Mouse (Mus musculus): ENCODE results near the gene Phospho1. TPM values are rescaled to one million over a fixed set of nuclear protein-coding genes. Genes with fewer than 3 reads are reported as not detected.
"Not testable (repeated sequence)": the region's sequence is repeated elsewhere in the genome, so short reads cannot be mapped to it uniquely, and the experiment has no call there.

The Phospho1 gene
- polyA plus RNA-seq, 1 experiment from 2014 or later = 0.51 TPM

DNA sequence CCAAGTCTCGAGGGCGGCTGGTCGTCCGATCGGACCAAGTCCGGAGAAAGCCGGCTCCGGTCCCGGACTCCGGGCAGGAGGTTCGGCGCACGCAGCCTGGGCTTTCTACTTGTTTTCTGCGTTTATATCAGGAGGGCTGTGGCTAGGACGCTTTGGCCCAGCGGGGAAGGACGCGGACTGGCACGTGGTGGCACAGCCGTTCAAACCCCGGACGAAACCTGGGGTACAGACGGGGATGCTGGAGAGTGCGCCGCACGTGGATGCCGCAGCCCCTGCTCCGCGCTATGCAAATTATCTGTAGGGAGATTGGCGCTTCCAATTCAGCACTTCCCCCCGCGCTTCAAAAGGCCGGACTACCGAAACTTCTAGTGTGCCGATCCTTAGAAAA is 35.2 kb downstream of the Phospho1 start:
- WGBS = under 1% methylated on average over 35 of the region's 35 CpGs
- no peaks in the 10 kb centered on the region for H3K27me3 ChIP-seq (replicated peaks; ENCODE audit: control insufficient read depth, insufficient read depth, low read length)
- no peaks in the 10 kb centered on the region for H3K9me3 ChIP-seq (ENCODE audit: control insufficient read depth, low read length)
- peaks cover 7% of the 10 kb centered on the region; the same call in 1 of the 2 replicates for H3K4me1 ChIP-seq (ENCODE audit: control insufficient read depth, insufficient read depth, low read length)
- no peaks in the 10 kb centered on the region for H3K36me3 ChIP-seq (ENCODE audit: control insufficient read depth, insufficient read depth, low read length)
- H3K4me3 ChIP-seq (ENCODE audit: low read length) = peak overlapping the region; percentile 89
- H3K4me2 ChIP-seq (ENCODE audit: low read depth, low read length) = peak overlapping the region; percentile 77
- ATAC-seq = peak; percentile 58
- peak overlapping the region; percentile 97 for H3K27ac ChIP-seq (ENCODE audit: low read length)
- peak overlapping the region; percentile 84 for H3K9ac ChIP-seq (ENCODE audit: low read depth, low read length)

DNA sequence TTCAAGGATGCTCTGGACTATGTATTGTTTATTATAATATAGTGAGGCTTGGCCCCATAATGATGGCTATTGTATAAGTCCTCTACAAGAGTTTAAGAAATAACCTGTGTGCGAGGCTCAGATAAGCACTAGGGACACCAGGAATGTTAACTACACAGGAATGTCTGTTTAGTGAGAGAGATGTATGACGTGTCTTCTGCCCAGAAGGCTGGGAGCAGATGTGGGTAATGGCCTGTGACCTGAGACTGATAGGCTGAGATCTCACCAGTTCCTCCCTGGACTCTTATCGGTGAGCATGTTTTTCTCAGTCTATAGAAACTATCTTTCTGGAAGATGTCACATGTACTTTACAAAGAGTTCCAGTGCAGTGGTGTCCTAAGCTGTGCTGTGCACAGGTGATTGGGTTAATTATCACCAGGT is 35.8 kb downstream of the Phospho1 start:
- no peaks in the 10 kb centered on the region for H3K9me3 ChIP-seq (ENCODE audit: control insufficient read depth, low read length)
- H3K27me3 ChIP-seq (replicated peaks; ENCODE audit: control insufficient read depth, insufficient read depth, low read length) = no peaks in the 10 kb centered on the region
- peaks cover 7% of the 10 kb centered on the region; the same call in 1 of the 2 replicates for H3K4me1 ChIP-seq (ENCODE audit: control insufficient read depth, insufficient read depth, low read length)
- peak overlapping the region; percentile 77 for H3K4me2 ChIP-seq (ENCODE audit: low read depth, low read length)
- H3K36me3 ChIP-seq (ENCODE audit: control insufficient read depth, insufficient read depth, low read length) = no peaks in the 10 kb centered on the region
- H3K27ac ChIP-seq (ENCODE audit: low read length) = peak overlapping the region; percentile 97
- 12% methylated on average over 3 of the region's 3 CpGs for WGBS
- H3K9ac ChIP-seq (ENCODE audit: low read depth, low read length) = peak overlapping the region; percentile 84
- H3K4me3 ChIP-seq (ENCODE audit: low read length) = peak overlapping the region; percentile 89
- no peak for ATAC-seq

DNA sequence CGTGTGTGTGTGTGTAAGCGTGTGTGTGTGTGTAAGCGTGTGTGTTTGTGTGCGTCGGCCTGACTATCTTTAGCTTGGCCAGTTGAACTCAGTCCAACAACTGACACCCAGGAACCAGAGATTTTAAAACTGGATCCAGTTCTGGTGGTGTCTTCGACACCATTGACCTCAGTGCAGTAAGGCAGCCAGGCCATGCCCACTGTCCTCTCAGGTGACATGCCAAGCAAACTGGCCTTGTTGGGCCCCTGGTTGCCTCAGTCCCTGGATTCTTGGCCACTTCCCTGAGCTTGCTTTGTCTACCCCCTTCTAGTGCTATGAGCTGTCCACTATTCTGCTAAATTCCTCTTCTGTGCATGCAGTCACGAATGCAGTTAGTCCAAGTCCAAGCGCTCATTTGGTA is 37.1 kb downstream of the Phospho1 start:
- H3K9me3 ChIP-seq (ENCODE audit: control insufficient read depth, low read length) = no peaks in the 10 kb centered on the region
- no peak overlapping the region for H3K4me2 ChIP-seq (ENCODE audit: low read depth, low read length)
- no peak overlapping the region for H3K9ac ChIP-seq (ENCODE audit: low read depth, low read length)
- H3K27me3 ChIP-seq (replicated peaks; ENCODE audit: control insufficient read depth, insufficient read depth, low read length) = no peaks in the 10 kb centered on the region
- H3K4me1 ChIP-seq (ENCODE audit: control insufficient read depth, insufficient read depth, low read length) = peaks cover 7% of the 10 kb centered on the region; the same call in 1 of the 2 replicates
- ATAC-seq = no peak
- no peaks in the 10 kb centered on the region for H3K36me3 ChIP-seq (ENCODE audit: control insufficient read depth, insufficient read depth, low read length)
- H3K27ac ChIP-seq (ENCODE audit: low read length) = no peak overlapping the region
- WGBS = 92% methylated on average over 8 of the region's 8 CpGs
- no peak overlapping the region for H3K4me3 ChIP-seq (ENCODE audit: low read length)

DNA sequence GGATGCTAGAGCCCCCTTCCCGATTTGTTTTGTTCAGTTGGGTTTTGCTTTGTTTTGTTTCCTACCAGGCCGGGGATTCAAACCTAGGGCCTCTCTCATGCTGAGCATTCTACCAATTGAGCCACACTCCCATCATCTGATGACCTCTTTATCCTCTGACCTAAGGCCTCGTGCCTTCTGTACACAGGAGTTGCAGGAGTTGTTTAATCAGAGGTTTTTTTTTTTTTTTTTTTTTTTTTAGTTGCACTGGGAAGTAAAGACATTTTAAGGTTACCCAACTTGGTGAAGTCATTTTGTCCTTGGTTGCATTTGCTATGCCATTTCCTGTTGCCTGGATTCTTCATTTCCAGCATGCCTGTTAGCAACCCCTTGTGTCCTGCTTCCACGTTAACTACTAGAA is 45.1 kb downstream of the Phospho1 start:
- Histone ChIP-seq H3K9ac (ENCODE audit: low read depth, low read length) (no peak overlapping the region), H3K36me3 (ENCODE audit: control insufficient read depth, insufficient read depth, low read length) (no peaks in the 10 kb centered on the region), H3K4me3 (ENCODE audit: low read length) (no peak overlapping the region), H3K9me3 (ENCODE audit: control insufficient read depth, low read length) (no peaks in the 10 kb centered on the region), H3K27me3 (replicated peaks; ENCODE audit: control insufficient read depth, insufficient read depth, low read length) (no peaks in the 10 kb centered on the region), H3K4me1 (ENCODE audit: control insufficient read depth, insufficient read depth, low read length) (no peaks in the 10 kb centered on the region), H3K4me2 (ENCODE audit: low read depth, low read length) (no peak overlapping the region), H3K27ac (ENCODE audit: low read length) (no peak overlapping the region)
- ATAC-seq = no peak
- WGBS = 73% methylated on average over 4 of the region's 4 CpGs

DNA sequence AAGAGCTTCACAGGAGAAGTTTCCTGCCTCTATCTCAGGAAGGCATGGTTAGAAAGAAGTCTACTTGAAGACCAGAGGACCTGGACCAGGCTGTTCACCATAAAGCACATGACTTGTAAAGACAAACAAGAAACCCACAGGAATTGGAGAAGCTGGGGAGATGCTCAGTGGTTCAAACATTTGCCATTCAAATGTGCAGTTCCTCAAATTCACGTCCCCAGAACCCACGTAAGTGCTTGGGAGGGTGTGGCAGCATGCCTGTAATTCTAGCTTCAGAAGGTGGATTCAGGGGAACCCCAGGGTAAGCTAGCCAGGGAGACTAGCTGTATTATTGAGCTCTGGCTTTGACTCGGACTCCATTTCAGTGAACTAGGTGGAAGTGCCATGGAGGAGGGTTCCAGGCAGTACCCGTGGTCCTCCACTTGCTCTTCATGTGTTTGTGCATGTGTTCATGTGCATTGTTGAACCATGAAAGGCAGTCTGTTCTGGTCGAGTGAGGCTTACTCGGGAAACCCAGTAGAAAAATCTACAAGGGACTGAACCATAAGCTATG is 45.7 kb downstream of the Phospho1 start:
- WGBS = 67% methylated on average over 6 of the region's 6 CpGs
- Histone ChIP-seq H3K36me3 (ENCODE audit: control insufficient read depth, insufficient read depth, low read length) (no peaks in the 10 kb centered on the region), H3K9me3 (ENCODE audit: control insufficient read depth, low read length) (no peaks in the 10 kb centered on the region), H3K27ac (ENCODE audit: low read length) (no peak overlapping the region), H3K4me3 (ENCODE audit: low read length) (no peak overlapping the region), H3K4me2 (ENCODE audit: low read depth, low read length) (no peak overlapping the region), H3K4me1 (ENCODE audit: control insufficient read depth, insufficient read depth, low read length) (no peaks in the 10 kb centered on the region), H3K9ac (ENCODE audit: low read depth, low read length) (no peak overlapping the region), H3K27me3 (replicated peaks; ENCODE audit: control insufficient read depth, insufficient read depth, low read length) (no peaks in the 10 kb centered on the region)
- no peak for ATAC-seq

DNA sequence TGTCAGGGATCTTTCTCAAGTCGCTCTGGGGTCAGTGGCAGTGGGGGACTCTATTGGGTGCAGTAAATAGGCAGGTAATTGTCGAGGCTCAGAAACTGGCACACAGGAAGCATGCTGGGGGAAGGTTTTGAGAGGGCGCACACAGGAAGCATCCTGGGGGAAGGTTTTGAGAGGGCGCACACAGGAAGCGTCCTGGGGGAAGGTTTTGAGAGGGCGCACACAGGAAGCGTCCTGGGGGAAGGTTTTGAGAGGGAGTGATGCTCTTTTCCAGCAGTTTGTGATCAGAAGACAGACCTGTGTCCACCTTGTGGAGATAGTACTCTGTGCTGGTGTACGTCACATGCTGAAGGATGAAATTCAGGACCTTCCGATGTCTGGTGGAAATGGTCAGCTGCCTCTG is 51.5 kb downstream of the Phospho1 start:
- H3K9ac ChIP-seq (ENCODE audit: low read depth, low read length) = no peak overlapping the region
- no peak overlapping the region for H3K27ac ChIP-seq (ENCODE audit: low read length)
- no peaks in the 10 kb centered on the region for H3K36me3 ChIP-seq (ENCODE audit: control insufficient read depth, insufficient read depth, low read length)
- H3K27me3 ChIP-seq (replicated peaks; ENCODE audit: control insufficient read depth, insufficient read depth, low read length) = no peaks in the 10 kb centered on the region
- H3K4me3 ChIP-seq (ENCODE audit: low read length) = no peak overlapping the region
- WGBS = 44% methylated on average over 9 of the region's 9 CpGs
- ATAC-seq = no peak
- H3K4me1 ChIP-seq (ENCODE audit: control insufficient read depth, insufficient read depth, low read length) = no peaks in the 10 kb centered on the region
- H3K4me2 ChIP-seq (ENCODE audit: low read depth, low read length) = no peak overlapping the region
- no peaks in the 10 kb centered on the region for H3K9me3 ChIP-seq (ENCODE audit: control insufficient read depth, low read length)

DNA sequence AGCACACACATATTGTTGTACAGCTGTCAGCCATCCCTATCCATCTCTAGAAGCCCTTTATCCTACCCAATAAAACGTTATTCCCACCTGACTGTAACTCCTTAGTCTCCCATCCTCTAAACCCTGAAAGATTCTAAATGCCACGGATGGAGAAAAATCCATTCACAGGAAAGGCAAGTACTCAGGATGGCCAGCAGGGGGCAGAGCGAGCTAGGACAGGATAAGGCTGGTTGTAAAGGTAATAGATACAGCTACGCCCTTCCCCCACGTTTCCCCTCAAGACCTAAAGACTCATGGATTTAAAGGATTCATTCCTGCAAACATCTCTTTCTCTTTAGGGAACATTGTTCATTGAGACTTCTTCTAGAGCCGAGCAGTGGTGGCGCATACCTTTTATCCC is 52.0 kb downstream of the Phospho1 start:
- Histone ChIP-seq H3K27me3 (replicated peaks; ENCODE audit: control insufficient read depth, insufficient read depth, low read length) (no peaks in the 10 kb centered on the region), H3K4me3 (ENCODE audit: low read length) (no peak overlapping the region), H3K4me2 (ENCODE audit: low read depth, low read length) (no peak overlapping the region), H3K4me1 (ENCODE audit: control insufficient read depth, insufficient read depth, low read length) (no peaks in the 10 kb centered on the region), H3K36me3 (ENCODE audit: control insufficient read depth, insufficient read depth, low read length) (no peaks in the 10 kb centered on the region), H3K9me3 (ENCODE audit: control insufficient read depth, low read length) (no peaks in the 10 kb centered on the region), H3K27ac (ENCODE audit: low read length) (no peak overlapping the region), H3K9ac (ENCODE audit: low read depth, low read length) (no peak overlapping the region)
- 20% methylated on average over 7 of the region's 7 CpGs for WGBS
- ATAC-seq = no peak

DNA sequence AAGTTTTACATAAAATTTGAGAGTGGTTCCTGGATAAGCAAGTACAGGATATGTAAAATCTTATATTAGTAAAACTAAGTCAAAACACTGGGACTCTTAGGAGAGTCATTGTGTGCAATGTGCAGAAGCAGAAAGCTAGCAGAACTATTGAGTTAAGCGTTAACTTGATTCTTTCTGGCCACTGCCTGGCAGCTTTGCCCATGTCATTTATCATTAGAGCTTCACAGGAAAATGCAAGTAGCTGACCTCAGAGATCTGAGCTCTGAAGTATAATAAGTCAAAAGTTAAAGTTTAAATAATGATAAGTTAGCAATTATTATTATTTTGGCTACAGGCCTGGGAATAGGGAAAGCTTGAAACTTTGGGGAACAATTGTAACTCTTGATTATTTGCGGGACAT is 55.6 kb downstream of the Phospho1 start:
- not testable (repeated sequence) for H3K36me3 ChIP-seq (ENCODE audit: control insufficient read depth, insufficient read depth, low read length); H3K9me3 ChIP-seq (ENCODE audit: control insufficient read depth, low read length); H3K4me3 ChIP-seq (ENCODE audit: low read length); H3K4me2 ChIP-seq (ENCODE audit: low read depth, low read length); H3K4me1 ChIP-seq (ENCODE audit: control insufficient read depth, insufficient read depth, low read length); H3K27me3 ChIP-seq (replicated peaks; ENCODE audit: control insufficient read depth, insufficient read depth, low read length); H3K27ac ChIP-seq (ENCODE audit: low read length); ATAC-seq; H3K9ac ChIP-seq (ENCODE audit: low read depth, low read length)
- 60% methylated on average over 2 of the region's 2 CpGs for WGBS
